Mouse (Mus musculus): ENCODE measurements around the gene Olfr133. TPM values are rescaled to one million over a fixed set of nuclear protein-coding genes. Genes with fewer than 3 reads are reported as not detected.

The Olfr133 gene
- total RNA-seq (2023) = not detected

DNA sequence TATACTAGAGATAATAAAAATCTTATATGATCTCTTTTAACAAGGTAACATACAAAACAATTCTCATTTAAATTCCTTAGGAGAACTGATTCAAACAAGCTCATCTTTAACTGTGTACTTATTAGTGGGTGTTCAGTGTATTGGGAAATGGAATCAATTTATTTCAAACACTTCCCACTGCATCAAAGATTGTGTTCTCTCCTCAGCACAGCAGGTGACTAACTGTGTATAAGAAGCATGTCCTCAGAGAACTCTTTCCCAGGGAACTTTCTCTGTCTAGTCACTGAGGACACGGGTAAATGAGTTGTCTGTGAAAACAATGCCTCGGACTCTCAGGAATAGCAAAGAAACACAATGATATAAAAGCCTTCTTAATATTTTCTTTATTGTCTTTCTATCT is at the start of gene Olfr133:
TSS of gene Olfr133 (plus strand) at position 301 of the 400 bp plus-strand sequence.

DNA sequence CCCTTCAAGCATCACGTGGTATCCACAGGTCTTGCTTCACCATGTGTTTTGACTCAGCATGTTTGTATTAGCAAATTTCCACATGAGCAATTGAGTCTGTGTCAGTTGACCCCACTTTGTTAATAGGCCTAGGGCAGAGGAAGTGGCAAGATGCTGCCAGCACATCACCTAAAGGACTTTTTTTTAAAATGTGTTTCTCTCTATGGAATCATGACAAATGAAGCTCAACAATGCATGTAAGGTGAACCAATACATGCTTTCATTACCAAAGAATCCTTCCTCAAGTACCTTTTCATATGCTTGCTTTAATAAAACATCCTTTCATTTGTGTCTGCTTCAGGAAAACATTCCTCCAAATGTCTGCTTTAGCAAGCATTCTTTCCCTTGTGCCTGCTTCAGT is 10.7 kb upstream of the Olfr133 start, which contains the start of gene Olfr132:
TSS of gene Olfr132 (minus strand) at position 101 of the 400 bp plus-strand sequence.

DNA sequence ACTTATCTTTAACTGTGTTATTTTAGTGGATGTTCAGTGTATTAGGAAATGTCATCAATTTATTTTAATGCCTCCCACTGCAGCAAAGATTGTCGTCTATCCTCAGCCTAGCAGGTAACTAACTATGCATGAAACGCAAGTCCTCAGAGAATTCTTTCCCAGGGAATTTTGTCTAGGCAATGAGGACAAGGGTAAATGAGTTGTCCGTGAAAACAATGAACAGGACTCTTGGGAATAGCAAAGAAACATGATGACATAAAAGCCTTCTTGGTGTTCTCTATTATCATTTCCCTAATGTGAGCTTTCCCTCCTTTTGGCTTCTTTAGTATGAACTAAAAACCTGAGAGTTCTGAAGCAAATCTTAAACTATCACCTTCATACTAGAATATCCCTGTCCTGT is 26.0 kb downstream of the Olfr133 start, which contains the start of gene Olfr134:
TSS of gene Olfr134 (plus strand) at position 301 of the 400 bp plus-strand sequence.

Other genes starting within 250 kb of the Olfr133 start
- not detected for gene Olfr127, start 244.8 kb upstream of the Olfr133 start, total RNA-seq (2023)
- not detected for gene Olfr128, start 224.7 kb upstream of the Olfr133 start, total RNA-seq (2023)
- not detected for gene Olfr761, start 192.2 kb upstream of the Olfr133 start, total RNA-seq (2023)
- gene Olfr129, start 85.2 kb upstream of the Olfr133 start, total RNA-seq (2023) = not detected
- gene Olfr130, start 81.4 kb upstream of the Olfr133 start, total RNA-seq (2023) = not detected
- not detected for gene Olfr131, start 56.6 kb upstream of the Olfr133 start, total RNA-seq (2023)
- gene Olfr132, start 10.8 kb upstream of the Olfr133 start, total RNA-seq (2023) = not detected
- not detected for gene Olfr134, start 26.1 kb downstream of the Olfr133 start, total RNA-seq (2023)
- gene Olfr135, start 59.1 kb downstream of the Olfr133 start, total RNA-seq (2023) = not detected
- not detected for gene Olfr138, start 115.8 kb downstream of the Olfr133 start, total RNA-seq (2023)
- not detected for gene Olfr137, start 162.3 kb downstream of the Olfr133 start, total RNA-seq (2023)
- gene Olfr136, start 184.6 kb downstream of the Olfr133 start, total RNA-seq (2023) = not detected

Data from CD4-positive naive resting alpha-beta T cell, adult 57 days (primary cell).